Mouse (Mus musculus) heart, postnatal 0 days (tissue): Measurements from ENCODE around the gene Adm.

Experiments
- CTCF ChIP-seq: IDR thresholded peaks from 2 replicates; pipeline ENCODE4 v1.5.1; 2016; ENCODE audit warnings: antibody characterized with exemption, control low read depth, low read depth
- EP300 ChIP-seq: IDR thresholded peaks from 2 replicates; pipeline ENCODE4 v1.6.1; 2016; ENCODE audit warnings: antibody characterized with exemption, low read depth

GRCm38 (mm10) chr7:110636559-110636958 lies 9.1 kb downstream of the Adm start:
- no peak for TF ChIP-seq CTCF
- no peak for TF ChIP-seq EP300
